Mouse (Mus musculus) mature B cell (primary cell): ENCODE measurements around the gene Cs.
"Not testable (repeated sequence)": the region's sequence is repeated elsewhere in the genome, so short reads cannot be mapped to it uniquely, and the experiment has no call there.

ENCODE experiments used
- in situ Hi-C: fragments of 300-500 bp; cut with MboI; formaldehyde crosslinking; loops from 2 replicates; pipeline ENCODE4 v1.14.3; 2019

Cs gene

GRCm38 (mm10) chr10:128337306-128338181 is at the start of gene Cs:
Gene Cs (plus strand): TSS chr10:128337734.
- in situ Hi-C loops = loop anchor here (10.0 kb wide), 1 partner anchor 117 kb away; the partner anchor contains the start of gene Smarcc2

- in situ Hi-C loops = not testable (repeated sequence)
Measured at GRCm38 (mm10) chr10:128290594-128290993, 46.9 kb upstream of the Cs start.

GRCm38 (mm10) chr10:128296370-128297090 is 41.0 kb upstream of the Cs start:
- in situ Hi-C loops = no loop called here

DNA sequence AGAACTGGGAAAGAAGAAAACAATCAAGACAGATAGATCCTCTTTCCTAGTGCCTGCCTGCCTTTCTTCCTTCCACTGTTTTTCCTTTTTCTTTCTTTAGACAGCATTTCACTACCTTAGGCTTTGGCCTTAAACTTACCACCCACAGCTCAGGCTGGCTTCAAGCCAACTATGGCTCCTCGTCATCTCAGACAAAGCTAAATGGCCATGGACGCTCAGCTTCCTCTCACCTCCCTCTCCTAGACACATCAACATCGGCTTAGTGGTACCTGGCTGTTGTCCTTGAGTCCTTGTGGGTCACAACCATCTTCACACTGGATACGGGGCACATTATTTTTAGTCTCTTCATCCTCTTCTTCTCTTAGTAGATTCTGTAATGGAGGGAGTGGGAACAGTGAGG is 40.3 kb upstream of the Cs start:
- in situ Hi-C loops = no loop called here

DNA sequence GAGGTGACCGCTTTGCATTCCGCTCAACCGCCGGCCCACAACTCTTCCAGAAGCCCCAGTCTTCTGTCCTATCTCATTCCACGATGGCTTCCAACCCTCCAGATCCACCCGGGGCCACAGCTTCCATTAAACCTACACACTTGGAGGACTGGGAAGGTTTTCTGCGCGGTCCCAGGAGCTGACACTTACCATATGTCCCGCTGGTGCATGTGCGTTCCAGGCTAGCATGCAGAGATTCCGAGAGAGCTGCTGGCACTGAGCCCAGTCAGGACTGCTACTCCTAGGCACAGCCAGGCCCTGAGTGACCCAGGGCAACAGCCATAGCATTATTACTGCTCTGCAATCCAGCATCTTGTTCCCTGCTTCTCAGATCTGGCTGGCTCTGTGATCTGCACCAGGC is 39.9 kb upstream of the Cs start:
- in situ Hi-C loops = no loop called here

DNA sequence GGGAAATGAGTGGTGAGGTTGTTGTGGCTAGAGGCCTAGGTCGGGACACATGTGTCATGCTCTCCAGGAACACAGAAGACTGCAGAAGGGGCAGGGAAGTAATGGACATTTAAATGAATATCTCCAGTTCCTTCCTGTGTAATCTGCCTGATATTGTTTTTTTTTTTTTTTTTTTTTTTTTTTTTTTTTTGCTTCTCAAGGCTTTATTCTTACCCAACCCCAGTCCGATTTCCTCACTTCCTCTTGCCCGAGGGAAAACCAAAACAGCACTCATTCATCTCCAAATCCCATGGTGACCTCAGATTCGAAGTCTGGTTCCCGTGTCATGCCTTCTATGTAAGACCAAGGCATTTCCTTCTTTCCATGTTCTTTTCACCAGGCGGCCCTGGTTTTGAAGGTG is 39.3 kb upstream of the Cs start:
- in situ Hi-C loops = no loop called here

DNA sequence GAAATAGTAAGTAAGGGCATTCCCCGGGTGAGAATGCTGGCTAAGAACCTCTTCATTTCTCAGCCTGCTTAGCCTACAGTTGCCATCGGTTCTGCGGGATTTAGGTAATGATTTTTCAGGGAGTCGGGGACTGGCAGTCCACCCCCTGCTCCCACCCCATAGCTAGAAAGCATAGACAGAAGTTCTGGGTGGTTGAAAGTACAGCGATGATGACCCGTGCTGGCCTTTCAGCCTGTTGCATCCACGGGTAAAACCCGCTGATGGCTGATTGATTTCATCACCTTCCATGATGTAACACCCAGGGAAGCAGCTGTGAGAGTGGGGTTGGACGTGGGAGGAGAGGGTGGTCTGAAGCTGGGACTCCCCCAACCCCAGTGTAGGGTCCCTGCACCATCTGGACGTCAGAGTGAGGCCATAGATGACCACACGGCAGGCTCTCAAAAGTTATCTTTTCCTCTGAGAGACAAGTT is 38.8 kb upstream of the Cs start, which contains the start of gene Il23a:
Gene Il23a (minus strand): TSS at position 51 of the 470 bp plus-strand sequence.
- in situ Hi-C loops = no loop called here

DNA sequence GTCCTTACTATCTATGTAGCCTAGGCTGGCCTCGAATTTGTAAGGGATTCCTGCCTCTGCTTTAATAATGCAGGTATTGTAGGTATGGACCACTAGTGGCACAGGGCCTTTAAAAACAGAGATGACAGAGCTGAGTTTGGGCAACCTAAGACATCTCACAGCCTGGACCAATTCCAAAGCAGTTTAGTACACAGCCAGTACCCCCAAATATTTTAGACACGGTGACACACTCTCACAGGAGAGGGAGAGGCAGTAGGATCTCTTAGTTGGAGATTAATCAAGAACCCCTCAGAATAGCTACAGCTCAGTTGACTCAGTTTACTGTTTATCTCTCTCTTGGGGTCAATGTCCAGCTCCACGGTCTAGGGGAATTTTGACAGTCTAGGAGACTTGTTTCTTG is 35.2 kb upstream of the Cs start:
- in situ Hi-C loops = no loop called here

DNA sequence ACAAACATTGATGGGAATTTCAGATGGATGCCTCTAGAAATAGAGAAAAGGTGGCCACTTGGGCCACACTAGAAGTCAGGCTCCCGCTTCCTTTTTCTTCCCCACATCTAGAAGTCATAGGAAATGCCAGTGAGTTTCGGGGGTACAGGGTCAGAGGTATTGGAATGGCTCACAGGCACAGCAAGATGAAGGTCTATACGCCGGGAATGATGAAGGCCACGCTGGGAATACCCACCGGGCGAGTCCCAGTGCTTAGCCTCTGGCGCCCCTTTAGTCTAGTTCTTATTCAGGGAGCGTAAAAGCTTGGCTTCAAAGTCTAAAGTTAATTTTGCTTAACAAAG is 34.8 kb upstream of the Cs start:
- in situ Hi-C loops = no loop called here

GRCm38 (mm10) chr10:128303126-128304021 is 34.2 kb upstream of the Cs start, which contains the start of gene Pan2:
Gene Pan2 (plus strand): TSS chr10:128303335.
- in situ Hi-C loops = no loop called here

DNA sequence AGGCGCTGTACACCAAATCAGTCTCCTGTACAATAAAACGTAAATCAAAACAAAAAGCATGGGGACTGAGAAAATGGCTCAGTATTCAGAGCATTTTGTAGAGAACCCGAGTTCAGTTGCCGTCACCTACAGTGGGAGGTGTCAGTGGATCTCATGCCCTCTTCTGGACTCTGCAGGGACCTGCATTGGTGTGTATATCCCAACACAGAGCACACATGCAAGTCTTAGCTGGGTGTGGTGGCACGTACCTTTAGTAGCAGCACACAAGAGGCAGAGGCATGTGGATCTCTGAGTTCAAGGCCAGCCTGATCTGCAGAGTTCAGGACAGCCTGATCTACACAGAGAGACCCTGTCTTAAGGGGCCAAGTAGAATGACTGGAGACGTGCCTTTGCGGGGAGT is 27.9 kb upstream of the Cs start:
- in situ Hi-C loops = no loop called here

DNA sequence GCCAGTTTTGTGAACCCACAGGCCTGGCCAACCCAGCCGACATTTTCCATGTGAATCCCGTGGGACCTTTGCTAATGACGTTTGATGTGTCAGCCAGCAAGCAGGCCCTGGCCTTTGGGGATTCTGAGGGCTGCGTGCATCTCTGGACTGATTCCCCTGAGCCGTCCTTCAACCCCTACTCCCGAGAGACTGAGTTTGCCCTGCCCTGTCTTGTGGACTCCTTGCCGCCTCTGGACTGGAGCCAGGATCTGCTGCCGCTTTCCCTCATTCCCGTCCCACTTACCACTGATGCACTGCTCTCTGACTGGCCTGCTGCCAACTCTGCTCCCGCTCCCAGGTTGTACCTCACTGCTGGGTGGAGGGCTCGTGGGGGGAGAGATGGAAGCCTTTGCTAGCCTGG is 27.4 kb upstream of the Cs start:
- in situ Hi-C loops = no loop called here

DNA sequence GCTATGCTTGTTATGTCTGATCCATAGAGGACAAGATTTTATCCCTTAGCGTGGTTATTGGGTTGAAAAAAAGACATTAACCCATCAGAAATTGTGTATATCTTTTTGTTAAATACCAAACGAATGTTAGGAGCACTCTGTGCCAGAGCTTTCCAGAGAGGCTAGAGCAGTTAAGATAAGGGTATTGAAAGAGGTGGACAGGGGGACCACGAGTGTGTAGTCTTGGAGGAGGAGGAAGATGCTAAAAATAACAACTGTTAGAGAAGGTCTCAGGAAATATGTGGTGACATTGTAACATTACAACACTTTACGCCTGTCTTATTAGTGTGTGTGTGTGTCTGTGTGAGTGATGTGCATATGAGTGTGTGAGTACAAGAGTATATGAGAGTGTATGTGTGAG is 26.6 kb upstream of the Cs start:
- in situ Hi-C loops = no loop called here

- in situ Hi-C loops = no loop called here
Measured at GRCm38 (mm10) chr10:128315578-128315977, 22.0 kb upstream of the Cs start.

DNA sequence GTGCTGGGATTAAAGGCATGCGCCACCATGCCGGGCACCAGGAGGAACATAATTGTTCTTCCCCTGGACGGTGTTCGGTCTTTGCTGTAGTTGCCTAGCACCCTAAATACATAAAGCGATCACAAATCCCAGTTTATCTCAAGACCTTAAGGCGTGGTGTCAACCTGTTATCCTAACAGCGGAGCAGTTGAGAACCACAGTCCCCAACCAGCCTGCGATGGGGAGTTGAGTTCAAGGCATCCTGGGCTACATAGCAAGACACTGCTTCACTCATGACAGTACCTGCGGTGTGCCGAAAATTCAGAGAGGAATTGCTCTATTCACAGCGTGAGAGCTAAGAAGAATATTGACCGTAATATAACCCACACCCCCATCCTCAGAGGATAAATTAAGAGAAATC is 15.9 kb upstream of the Cs start:
- in situ Hi-C loops = no loop called here

- in situ Hi-C loops = no loop called here
Measured at GRCm38 (mm10) chr10:128322141-128323108, 15.1 kb upstream of the Cs start, which contains the start of gene Cnpy2. Gene Cnpy2 (plus strand): TSS chr10:128322459.

GRCm38 (mm10) chr10:128323516-128323915 is 14.0 kb upstream of the Cs start:
- in situ Hi-C loops = no loop called here

GRCm38 (mm10) chr10:128326825-128327224 is 10.7 kb upstream of the Cs start:
- in situ Hi-C loops = no loop called here

GRCm38 (mm10) chr10:128327610-128328009 is 9.9 kb upstream of the Cs start:
- in situ Hi-C loops = no loop called here
